Mouse (Mus musculus): ENCODE measurements around the gene Traip.

The Traip gene

DNA sequence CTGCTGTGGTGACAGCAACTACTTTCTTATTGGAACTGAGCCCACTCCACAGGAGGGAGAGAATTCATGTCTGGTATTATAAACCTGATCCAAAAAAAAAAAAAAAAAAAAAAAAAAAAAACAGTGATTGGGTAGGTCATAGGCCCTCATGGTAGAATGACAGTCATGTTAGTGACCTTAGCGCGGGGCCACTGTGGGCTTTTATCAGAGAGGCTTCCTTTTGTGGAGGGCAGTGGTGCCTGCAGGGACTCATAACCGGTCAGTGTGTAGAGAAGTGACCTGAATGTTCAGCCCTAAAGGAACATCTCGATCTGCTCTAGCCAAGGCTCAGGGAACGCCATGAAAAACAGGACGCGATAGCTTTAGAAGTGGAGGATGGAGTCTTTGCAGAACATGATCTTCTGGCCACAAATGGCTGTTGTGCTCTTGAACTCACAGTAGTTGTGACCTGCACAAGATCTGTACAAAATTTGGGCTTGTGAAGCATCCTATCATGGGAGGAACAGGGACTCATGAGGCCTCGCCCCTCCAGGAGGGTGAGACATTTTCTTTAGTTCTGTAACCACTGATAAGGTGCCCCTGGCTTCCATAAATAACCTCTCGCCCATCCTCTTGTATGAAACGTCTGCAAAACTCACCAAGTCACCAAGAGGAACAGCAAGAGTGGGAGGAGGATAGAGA is 24.7 kb downstream of the Traip start:
- no peak for DNase-seq

DNA sequence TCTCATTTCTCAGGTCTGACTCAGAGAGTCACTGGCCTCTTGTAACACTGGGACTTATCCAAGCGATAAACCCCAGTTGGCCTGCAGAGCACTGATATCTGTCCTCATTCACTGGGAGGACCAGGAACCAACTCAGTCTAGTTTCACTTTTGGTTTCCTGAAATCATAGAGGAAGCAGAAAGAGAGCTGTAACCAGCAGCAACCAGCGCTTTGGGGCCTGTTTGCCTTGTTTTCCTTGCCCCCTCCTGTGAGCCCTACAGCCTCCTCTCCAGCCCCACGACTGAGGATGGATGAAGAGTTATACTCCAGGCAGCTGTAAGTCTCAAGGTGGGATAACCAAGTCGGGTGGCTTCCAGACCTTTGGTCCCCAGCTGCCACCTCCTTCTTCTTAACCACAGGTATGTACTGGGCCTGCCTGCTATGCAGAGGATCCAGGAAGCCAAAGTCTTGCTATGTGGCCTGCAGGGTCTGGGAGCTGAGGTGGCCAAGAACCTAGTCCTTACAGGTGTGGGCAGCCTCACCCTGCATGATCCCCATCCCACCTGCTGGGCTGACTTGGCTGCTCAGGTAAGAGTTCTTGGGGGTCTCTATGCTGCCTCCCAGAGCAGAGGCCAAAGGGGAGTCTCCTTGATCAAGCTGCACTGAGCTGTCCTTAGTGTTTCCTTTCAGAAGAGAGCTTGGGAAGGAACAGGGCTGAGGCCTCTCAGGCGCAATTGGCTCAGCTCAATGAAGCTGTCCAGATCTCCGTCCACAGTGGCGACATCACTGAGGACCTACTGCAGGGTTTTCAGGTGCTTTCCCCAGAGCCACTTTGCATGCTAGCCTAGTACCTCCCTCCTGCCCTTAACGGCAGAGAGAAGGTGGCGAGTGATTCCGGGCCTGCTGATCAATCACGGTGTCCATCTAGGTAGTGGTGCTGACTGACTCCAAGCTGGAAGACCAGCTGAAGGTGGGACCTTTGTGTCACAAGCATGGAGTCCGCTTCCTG is 25.8 kb downstream of the Traip start, which contains the start of gene Uba7:
Gene Uba7, plus strand, starts transcription at position 107 of the 988 bp plus-strand sequence.
- no peak for DNase-seq

DNA sequence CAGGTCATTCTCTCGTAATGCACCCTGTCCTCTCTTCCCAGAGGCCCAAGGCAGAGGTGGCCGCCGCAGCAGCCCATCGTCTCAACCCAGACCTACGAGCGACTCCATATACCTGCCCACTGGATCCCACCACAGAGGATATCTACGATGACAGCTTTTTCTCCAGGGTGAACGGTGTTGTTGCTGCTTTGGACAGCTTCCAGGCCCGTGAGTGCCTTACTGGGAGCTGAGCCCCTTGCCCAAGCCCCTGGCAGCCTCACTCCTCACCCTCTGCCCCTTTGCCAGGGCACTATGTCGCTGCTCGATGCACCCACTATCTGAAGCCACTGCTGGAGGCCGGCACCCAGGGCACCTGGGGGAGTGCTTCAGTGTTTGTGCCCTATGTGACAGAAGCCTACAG is 28.9 kb downstream of the Traip start:
- DNase-seq, result no peak

DNA sequence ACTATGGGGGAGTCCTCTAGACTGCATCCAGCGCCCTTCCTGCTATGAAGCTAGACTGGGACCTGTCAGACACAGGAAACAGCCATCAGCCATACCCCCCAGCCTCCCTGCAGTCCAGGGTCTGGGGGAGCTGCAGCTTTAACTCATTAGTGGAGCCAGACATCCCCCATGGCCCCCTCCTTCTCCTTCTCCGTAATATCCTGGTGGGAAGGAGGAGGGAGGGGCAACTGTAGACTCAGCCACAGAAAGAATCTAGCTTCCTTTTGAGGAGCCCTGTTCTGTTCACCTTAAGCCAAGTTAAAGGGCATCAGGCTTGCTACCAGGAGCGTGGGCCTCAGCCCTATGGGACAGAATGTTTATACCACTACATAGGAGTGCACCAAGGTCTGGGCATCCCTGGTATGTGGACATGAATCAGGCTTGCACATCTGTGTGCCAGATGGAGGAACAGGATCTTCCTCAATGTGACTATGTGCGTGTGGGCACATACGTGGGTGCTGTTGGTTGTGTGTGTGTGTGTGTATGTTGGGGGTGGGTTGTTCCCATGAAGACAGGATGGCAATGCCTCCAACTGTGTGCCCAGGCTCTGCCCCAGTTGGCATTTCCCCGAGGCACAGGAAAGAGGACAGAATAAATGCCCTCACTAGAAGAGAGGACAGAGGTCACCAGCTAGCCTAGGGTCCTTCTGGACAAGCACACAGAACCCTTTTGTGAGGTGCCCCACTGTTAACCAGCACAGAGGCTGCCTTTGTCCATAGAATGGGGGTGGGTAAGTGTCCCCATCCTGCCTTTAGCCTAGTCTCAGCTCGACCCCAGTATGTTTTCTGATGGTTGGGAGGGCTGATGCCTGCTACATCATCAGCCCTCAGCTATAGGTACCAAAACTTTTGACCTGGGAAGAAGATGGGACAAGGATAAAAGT is 32.0 kb downstream of the Traip start:
- no peak for DNase-seq

DNA sequence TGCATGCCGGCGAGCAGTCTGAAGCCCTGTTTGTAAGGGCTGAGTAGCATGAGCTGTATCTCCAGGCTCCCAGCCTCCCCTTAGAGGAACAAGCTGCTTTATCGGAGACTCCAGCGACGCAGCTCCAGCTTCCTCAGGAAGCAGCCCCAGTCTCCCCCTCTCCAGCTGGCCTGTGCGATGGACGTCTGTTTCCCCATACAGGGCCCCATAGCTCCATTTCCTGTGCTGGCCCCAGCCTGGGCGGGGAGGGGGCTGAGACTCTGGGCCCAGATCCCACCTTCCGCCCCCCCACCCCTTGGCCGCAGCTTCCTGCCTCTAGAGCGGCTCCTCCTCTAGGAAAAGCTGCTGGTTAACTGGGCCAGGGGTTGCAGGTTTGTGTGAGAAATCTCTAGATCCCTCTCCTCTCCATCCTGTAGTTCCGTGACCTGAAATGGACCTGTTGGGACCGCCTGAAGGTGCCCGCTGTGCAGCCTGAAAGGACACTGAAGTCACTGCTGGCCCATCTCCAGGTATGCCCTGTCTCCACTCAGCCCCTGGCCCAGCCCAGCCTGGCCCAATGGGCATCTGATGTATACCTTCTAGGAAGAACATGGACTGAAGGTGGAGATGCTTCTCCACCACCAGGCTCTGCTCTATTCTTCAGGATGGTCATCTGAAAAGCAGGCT is 32.9 kb downstream of the Traip start, which contains the start of gene Gm20661:
Gene Gm20661, plus strand, starts transcription at position 378 of the 666 bp plus-strand sequence.
- peak in 1 of 2 experiments; percentile 18 for DNase-seq

DNA sequence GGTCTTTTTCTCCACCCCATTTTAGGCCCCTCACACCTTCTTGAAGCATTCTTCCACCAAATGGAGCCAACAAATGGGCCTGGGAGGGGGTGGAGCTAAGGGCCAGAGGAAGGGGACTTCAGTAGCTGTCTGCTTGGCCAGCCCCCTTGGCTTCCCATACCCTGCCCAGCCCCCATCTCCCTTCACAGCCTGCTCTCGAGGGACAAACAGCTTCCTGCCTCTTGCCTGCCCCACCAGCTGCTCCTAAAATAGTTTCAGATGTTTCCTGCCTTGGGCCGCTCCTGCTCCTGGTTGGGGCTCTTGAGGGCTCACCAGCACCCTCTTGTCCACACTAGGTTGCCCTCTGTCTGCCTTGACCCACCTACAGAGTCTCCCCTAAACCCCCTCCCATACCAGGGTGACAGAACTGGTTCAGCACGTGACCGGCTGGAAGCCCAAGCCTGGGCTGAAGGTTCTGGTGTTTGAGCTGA is 33.5 kb downstream of the Traip start:
- peak in 1 of 2 experiments; percentile 21 for DNase-seq

DNA sequence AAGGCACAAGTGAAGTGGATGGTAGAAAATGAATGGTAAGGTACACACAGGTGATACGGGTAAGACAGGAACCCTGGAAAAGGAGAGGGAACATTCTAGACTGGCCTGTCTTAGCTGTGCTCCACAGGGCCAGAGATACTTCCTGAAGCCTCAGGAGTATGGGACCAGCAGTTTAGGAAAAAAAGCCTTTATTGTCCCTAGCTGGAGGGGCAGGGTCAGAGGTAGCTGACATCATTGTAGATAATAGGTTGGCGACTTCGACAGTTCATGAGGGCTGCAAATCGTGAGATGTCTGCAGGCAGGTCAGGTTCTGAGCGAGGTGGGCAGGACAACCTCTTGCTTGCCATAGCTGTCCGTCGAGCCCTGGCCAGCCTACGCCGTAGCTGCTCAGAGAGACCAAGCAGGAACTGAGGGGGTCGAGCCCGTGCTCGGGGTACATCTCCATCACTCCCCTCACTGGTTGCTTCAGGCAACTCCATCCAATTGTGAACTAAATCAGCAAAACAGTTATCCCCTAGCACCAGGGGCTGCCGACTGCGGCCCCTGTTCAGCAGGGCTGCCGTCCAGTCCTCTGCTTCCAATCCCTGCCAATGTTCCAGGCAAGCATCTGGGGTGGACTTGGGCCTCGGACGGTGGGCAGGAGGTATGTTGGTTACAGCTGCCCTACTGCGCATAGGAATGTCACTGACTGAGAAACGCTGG is 34.3 kb downstream of the Traip start:
- no peak for DNase-seq

DNA sequence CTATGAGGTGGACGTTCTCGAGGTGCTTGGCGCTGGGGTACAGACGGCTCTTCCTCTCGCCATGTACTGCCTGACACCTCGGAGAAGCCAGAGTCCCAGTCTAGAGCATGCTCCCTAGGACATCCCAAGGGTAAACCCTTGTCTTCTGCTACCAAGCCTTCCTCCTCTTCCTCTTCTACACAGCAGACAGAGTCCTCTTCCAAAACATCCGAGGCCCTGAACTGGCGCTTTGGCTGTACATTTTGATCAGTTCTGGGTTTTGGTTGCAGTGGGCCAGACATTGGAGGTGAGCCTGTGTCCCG is 34.8 kb downstream of the Traip start:
- DNase-seq, result no peak

DNA sequence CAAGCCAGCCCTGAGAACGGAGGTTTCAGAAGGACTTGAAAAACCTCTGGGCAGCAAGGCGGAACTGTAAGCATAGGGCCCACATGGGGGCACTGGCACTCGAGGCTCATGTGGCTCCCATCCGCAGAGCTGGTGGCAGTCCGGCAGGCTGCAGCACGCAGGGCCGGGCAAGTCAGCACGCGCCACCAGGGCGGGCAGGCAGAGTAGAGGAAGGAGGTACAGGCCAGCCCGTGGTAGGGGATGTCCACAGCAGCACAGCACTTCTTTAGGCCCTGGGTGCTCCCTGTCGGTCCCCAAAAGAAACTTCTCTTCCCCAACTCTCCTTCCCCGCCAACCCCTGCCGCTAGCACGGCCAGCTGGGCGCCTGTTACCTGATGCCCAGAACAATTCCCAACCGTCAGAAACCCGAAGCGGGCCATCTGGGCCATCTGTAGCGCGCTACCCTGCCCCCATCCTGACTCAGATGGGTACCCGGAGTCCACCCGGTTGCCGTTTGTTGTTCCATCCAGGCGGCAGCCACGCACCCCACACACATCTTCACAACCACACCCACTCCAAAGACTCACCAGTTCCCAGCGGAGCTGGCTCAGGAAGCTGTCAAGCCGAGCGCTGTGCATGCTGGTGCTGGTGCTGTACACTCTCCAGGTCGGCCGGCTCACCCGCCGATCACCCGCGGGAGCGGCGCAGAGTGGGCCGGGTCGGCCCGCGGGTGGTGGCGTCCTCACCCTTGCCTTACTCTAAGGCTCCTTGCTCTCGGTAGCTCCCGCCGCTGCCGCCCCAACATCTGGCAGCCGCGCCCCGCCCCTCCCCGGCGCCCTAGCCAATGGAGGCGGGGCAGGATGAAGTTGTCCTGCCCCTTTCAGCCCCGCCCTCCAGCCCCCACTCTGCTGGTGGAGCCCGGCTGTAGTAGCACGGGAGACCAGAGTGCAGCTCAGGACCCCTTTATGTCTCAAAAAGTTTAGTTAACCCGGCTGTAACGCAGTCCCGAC is 35.5 kb downstream of the Traip start, which contains the start of gene Inka1:
Gene Inka1, minus strand, starts transcription at position 749 of the 989 bp plus-strand sequence.
- DNase-seq, result peak; percentile 68 to 77

DNA sequence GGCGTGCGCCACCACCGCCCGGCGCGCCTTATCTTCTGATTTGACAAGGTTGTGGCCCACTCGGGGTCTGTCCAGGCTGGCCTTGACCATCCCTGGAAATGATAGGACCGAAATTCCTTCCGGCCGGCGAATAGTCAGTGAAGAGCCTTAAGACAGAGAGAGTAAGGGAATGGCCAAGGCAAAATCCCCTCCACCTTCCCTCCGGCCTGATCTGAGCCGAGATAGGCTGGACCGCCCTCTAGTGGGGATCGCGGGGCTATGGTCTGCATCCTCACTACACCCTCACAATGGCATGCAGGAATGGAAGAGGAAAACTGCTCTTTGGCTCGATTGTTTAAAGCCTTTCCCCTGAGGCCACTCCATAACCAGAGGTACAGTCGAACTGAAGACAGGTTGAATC is 36.4 kb downstream of the Traip start:
- peak; percentile 81 to 88 for DNase-seq

DNA sequence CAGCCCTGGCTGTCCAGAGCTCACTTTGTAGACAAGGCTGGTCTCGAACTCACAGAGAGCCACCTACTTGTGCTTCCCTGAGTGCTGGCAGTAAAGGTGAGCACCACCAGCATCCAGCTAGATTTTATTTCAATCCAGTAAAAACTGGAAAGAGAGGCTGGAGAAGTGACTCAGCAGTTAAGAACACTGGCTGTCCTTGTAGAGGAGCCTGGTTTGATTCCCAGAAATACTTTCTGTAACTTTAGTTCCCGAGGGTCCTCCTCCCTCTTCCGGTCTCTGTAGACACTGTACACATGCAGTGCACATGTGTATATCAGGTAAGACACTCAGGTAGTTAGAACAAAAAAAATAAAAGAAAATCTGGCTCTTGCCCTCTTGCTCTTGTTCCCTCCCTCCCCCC is 38.0 kb downstream of the Traip start:
- DNase-seq, result no peak

DNA sequence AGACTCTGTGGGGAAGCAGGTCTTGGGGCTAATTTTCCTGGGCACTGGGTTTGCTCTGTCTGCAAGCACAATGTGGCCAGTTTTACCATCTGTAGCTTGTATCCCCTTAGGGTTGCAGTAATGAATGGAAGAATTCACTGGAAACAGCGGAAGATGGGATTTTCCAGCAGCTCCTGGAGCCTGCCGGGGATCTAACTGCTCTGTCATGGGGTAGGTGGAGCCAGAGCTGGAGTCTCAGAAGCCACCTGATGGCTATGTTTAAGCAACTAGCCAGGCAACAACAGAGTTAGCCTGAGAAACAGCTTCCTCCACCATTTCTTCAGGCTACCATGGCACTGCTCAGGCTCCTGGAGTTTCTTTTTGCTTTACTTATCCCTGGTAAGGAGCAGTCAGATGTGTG is 42.3 kb downstream of the Traip start, which contains the start of gene Cdhr4:
Gene Cdhr4, plus strand, starts transcription at position 301 of the 400 bp plus-strand sequence.
- no peak for DNase-seq

DNA sequence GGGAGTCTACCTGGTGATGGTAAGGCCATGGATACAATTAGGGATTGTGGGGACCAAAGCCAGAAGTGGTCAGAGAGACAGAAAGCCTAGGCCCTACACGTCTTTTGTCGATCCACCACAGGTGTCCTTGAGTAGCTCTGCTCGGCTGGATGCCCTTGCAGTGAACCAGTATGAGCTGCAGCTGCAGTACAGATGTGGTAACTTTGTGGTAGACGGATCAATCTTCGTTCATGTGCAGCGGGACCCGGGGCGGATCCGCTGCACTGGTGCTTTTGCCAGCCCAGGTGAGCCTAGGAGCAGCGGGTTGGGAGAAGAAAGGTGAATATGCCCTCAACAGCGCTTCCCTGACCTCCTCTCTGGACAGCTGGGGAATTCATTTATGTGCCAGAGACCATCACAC is 43.1 kb downstream of the Traip start:
- DNase-seq, result no peak

DNA sequence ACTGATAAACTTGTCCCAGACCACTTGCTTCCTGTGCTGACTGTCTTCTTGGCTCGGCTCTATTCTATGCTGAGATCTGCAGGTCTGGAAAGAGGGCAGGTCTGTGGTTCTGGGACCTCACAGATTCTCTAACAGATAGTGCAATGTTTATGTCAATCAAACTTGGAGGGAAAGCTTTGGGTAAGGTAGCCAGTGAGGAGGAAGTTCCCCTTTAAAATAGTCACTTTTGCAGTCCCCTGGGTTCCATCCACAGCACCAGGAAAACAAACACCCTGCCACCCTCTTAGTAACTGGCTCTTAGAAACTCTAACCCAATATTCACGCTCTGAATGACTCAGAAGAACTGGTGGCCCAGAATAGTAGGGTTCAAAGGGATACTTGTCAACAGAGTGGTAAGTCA is 44.5 kb downstream of the Traip start:
- no peak for DNase-seq

DNA sequence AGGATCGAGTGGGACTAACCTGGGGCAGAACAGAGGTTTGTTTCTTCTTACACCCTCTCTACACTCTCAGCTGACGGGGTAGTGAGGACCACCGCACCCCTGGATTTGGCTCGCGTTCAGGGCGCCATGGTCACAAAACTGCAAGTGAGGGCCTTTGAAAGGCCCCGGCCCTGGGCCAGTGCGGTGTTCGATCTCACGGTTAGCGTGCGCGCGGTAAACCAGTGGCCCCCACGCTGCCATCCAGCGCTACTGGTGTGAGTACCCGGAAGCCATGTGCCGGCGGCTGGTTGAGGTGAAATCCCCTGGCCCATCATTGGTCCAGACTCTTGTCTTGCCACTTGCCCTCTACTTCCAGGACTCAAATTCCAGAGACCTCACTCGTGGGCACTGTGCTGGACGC is 45.6 kb downstream of the Traip start:
- no peak for DNase-seq

DNA sequence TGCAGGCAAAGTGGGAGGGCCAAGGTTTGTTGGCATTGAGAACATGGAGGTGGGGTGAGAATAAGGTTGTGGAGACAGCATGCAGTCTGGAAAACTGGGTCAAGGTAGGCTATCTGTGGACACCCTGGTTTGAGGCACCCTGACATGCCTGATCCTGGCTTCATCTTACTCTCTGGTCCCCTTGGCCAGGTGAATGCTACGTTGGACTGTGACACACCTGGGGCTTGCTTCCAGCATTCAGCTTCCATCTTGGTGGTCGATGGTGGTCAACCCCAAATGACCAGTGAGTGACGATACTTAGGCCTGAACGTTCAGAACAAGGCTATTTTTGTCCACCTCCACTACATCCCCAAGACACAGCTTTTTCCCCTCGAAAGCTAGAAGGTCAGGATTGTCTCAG is 46.1 kb downstream of the Traip start, which contains the start of gene Gm20662:
Gene Gm20662, plus strand, starts transcription at position 301 of the 400 bp plus-strand sequence.
- no peak for DNase-seq

DNA sequence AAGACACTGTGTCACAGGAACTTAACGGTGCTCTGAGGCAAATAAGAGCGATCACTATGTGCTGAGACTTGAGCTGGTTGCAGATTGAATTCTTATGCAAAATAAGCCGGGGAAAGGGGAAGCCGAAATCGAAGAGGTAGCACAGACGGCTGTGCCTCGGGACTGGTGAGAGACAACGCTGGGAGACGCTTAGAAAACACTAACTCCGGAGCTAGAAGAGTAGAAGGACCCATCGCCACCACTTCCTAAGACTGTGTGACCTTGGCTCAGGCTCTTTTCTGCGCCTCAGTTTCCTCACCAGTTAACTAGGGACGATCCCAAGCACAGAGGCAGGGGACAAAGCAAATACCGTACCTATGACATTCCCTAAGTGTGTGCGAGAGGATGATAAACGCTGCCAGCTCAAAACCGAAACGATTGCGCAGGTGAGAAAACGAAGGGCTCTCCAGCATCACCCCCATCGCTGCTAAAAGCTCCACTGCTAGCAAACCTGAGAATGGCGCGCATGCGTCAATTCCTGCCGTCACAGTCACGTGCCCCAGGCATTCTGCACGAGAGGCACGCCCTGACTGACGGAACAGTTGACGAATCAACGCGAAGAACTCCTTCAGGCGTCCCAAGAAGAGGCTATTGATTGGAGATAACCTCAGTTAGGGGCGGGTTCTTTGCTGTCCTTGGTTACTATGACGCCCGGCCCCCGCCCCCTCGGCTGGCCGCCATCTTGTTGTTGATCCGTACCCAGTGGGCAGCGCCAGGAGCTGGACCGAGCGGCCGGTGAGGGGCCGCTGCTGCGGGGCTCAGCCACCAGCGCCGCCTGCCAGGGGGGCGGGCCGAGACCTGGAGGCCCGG is 52.2 kb downstream of the Traip start, which contains the start of gene Ip6k1:
Gene Ip6k1, plus strand, starts transcription at position 580 of the 849 bp plus-strand sequence.
- peak; percentile 100 for DNase-seq

DNA sequence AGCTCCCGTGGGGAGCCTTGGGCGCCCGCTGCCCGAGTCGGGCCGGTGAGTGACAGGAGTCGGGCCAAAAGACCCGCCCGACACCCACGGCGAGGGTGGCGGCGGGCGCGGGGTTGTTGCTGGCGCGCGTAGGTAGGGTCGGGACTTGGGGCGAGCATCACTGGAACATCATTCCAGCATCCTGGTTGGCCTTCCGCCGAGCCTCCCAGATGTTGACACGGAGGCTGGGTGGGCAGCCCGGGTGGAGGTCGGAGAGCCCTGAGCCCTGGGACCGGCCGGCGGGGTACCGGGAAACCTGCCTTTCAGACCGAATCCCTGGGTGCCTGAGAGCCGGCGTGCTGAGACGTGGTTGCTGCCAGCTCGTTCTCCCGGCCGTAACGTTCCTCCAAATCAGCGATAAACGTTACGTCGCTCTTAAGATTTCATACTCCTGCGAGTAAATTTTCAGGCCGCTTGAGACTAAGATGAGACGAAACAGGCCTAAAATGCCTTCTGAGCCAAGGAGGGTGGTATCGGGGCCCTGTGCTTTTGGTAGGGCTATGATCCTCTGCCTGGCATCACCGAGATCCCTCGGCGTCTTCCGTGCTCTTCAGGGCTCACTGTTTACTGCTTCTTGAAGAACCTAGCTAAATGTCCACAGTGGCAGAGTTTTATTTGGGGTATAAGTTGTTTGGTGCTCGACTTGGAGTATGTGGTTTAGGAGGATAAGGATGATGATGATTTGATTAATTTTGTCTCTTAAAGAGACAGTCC is 53.0 kb downstream of the Traip start:
- DNase-seq, result no peak
